Mouse (Mus musculus): Measurements from ENCODE around the gene Ruvbl2. TPM values are rescaled to one million over a fixed set of nuclear protein-coding genes. Genes with fewer than 3 reads are reported as not detected.

Gene Ruvbl2
- 0.76 TPM for polyA plus RNA-seq (2014; fragmentation: Illumina TruSeq; extraction: RNeasy Lipid Tissue Mini Kit (QIAGEN cat#74804); ENCODE audit: low read depth, low replicate concordance)

DNA sequence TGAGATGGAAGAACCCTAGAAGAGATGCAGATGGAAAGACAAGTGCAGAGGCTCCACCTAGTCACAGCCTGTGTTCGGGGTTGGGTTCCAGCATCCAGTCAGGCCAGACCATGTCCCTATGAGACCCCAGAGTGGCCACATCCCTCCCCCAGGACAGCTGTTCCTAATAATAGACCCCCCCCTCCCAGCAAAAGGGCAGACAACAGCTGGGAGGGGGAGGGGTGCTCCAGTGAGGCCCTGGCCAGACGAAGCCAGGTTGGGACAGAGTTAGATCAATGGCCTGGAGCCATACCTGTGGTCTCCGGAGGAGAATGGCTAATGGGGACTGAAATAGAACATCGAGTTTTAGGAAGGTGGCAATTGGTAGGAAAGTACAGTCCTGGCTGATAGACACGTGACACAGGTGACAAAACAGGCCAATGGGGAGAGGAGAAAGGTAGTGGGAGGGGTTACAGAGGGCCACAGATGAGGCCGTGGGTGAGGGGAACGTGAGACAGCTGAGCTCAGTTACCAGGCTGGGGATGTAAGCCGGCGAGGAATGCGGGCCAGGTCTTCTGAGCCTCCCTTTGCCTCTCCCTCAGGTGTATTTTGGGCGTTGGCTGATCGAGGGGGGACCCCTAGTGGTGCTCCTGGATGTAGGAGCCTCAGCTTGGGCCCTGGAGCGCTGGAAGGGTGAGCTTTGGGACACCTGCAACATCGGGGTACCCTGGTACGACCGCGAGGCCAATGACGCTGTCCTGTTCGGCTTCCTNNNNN, at the start of gene Ruvbl2:
Gene Ruvbl2 (minus strand): TSS at position 576 of the 756 bp plus-strand sequence.

DNA sequence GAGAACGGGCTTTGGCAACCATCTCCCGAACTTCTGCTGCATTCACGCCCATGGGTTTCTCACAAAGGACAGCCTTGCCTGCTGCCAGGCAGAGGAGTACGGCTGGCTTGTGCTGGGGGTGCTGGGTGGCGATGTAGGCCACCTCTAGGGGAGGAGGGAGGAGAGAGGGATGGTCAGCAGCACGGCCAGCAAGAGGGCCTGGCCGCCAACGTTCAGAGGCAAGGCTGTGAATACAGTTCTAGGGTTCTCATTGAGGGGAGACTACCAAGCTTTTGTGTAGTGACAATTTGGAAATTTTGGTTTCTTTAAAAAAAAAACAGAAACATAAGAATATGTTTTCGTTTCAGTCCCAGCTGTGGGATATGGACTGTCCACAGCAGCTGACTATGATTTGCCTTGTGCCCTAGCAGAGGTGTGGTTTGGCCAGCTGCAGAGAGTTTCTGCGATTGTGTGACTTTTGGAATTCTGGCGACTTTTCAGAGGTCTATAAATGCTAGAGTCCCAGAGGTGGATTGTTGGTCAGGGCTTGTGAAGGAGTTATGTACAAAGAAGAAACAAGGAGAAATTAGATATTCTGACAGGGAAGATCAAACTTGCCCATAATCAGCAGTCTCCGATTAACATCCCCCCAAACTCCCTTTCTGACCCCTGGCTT, 49.0 kb upstream of the Ruvbl2 start, which contains the start of gene Gm45808:
Gene Gm45808 (minus strand): TSS at position 51 of the 655 bp plus-strand sequence.

DNA sequence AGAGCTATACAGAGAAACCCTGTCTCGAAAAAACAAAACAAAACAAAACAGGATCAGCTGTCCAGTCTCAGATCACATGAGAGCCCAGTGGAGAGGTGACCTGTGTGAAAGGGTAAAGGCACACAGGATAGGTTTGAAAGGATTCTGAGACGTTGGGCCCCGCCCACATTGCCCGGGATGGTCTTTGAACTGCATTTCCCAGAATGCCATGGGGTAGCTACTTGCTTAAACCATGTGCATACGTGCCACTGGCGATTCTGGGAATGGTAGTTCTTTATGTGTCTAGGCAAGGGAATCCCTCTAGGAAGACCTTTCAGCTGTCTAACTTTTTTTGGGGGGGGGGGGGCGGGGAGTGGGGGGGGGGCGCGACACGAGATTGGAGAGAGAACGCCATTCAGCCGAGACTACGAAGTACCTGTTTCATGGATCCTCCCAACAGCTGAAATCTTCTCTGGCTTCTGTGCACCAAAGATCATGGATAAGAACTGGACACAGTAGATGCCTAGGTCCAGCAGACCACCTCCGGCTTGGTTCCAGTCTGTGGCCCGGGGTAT, 43.6 kb upstream of the Ruvbl2 start, which contains the start of gene Tulp2:
Gene Tulp2 (plus strand): TSS at position 504 of the 554 bp plus-strand sequence.

DNA sequence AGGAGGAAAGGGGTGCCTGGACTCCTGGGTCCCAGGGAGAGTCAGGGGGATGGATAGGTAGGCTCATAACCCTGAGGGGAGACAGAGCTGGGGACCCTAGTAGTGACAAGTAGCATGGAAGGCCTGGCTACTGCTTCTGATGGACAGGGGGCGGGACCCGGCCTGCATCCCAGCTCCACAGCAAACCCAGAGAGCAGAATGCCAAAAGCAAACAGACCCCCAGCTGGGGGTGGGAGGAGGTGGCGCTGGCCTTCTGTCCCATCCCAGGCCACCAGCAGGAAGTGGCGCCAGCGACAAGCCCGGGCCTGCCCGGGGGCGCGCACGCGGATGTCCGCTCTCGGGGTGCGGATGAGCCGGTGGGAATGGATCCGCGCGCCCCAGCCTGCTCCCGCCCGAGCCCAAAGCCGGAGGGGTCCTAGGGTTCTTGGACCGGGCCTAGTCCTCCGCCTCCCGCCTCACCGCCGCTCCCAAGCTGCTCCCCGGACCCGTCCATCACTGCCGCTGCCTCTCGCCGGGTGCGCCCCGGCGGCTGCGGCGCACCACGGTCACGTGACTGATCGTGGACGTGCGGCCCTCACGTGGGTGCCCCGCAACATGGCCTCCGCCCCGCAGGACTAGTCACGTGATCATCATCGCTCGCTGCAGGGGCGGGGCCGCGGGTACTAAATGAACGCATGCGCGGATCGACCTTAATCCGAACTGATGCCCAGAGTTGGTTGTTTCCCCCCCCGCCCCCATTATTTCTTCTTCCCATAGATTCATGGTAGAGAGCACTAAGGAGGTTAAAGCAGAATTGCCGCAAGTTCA, 28.6 kb upstream of the Ruvbl2 start, which contains the start of gene Bax:
Gene Bax (minus strand): TSS at position 616 of the 807 bp plus-strand sequence.

DNA sequence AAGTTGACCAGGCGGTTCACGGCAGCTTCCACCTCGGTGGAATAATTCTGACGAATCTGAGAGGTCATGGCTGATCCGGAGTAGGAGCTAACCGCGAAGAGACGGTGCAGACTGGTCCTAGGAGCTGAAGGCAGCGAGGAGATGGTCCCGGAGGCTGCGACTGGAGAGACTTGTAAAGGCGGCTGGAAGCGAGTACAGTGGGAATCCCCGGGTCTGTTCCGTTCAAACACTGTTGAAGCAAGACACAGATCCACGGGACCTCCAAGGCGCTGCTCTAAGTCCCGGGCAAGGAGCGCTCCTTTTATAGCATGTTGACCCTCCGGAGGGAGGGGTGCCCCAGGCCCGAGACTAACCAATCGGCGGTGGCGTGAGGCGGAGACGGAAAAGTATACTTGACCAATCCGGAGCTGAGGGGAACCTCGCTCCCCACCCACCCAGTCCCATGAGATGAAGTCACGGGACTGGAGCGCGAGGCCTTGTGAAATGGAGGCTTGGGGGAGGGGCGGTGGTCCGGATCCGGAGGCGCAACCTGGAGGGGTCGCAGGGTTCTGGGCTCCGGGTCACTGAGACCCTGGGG, 21.8 kb upstream of the Ruvbl2 start, which contains the start of gene Ftl1:
Gene Ftl1 (minus strand): TSS at position 321 of the 577 bp plus-strand sequence.

DNA sequence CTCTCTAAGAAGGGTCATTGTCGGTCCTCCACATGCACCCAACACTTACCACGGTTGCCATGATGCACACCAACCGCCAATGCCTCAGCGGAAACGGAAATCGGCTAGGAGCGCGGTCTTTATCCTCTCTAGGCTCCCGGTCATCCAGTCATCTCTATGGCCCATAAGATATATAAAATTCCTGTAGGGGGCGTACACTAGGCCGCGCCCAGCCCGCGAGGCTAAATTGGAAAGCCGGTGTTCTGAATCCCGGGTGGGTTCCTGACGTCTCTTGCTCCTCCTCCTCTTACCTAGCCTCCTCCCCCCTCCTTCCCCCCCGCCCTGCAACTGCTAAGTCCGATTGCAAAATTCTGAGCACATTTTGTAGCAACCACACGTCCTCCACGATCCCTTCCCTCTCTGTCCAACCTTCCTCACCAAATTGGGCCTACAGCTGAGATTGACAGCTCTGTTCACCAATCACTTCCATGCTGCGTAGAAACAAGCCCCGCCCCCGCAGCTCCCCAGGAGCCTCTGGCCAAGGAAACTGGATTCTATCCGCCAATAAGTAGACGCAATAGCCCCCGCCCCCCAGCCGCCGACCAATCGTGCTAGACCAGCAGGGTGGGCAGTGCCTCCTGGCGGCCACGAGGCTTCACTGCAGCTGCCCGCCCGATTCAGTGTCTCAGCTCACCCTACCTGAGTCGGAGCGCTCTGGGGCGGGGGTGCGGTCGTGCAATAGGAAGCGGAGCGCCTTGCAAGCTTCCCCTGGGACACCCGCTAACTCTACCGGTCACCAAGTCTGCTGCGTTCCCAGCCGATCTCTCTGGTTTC, 3.5 kb downstream of the Ruvbl2 start, which contains the start of gene Gys1:
Gene Gys1 (plus strand): TSS at position 642 of the 813 bp plus-strand sequence.

DNA sequence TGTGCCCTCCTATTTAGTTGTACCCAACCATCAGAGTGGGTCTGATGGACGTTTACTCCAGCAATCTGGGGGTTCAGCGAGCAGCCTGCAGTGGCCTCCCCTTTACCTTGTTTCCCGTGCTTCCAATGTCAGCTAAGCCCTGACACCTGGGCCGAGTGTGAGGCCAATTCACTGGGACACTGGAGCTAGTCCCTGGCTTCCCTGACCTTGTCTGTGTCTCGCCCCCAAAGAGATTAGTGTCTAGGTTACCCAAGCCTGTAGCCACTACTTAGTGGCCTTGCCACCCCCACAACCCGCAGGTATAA, 17.3 kb downstream of the Ruvbl2 start, which contains the start of gene Lhb:
Gene Lhb (plus strand): TSS at position 206 of the 305 bp plus-strand sequence.

DNA sequence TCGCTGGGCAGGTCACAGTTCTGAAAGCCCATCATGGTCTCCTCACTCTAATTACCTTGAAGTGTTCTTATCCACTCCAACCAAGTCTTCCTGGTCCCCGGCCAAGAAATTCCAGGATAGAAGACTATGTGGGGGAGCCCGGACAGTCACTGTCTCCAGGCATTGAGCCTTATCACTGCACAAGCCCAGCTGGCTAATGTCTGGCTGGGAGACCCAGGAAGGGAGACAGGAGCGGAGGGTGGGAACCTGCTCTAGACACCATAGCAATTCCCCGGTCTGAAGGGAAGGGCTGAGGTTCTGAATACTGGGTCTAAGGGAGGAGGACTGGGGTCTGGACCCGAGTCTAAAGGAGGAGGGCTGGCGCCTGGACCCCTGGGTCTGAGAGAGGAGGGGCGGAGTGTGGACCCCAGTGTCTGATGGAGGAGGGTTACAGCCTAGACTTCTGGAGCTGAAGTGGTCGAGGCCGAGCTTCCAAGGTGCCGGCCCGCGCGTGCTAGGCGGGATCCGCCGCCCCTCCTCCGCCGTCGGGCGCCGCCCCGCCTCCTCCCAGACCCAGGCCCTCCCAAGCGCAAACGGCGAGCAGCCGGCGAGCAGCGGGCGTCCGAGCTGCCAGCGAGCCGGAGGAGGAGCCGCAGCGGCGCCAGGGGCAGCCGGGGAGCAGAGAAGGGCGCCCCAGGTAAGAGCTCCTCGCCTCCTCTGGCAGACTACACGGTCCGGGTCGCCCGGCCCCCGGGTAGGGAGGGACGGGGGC, 24.6 kb downstream of the Ruvbl2 start, which contains the start of gene Ntf5:
Gene Ntf5 (plus strand): TSS at position 583 of the 751 bp plus-strand sequence.

DNA sequence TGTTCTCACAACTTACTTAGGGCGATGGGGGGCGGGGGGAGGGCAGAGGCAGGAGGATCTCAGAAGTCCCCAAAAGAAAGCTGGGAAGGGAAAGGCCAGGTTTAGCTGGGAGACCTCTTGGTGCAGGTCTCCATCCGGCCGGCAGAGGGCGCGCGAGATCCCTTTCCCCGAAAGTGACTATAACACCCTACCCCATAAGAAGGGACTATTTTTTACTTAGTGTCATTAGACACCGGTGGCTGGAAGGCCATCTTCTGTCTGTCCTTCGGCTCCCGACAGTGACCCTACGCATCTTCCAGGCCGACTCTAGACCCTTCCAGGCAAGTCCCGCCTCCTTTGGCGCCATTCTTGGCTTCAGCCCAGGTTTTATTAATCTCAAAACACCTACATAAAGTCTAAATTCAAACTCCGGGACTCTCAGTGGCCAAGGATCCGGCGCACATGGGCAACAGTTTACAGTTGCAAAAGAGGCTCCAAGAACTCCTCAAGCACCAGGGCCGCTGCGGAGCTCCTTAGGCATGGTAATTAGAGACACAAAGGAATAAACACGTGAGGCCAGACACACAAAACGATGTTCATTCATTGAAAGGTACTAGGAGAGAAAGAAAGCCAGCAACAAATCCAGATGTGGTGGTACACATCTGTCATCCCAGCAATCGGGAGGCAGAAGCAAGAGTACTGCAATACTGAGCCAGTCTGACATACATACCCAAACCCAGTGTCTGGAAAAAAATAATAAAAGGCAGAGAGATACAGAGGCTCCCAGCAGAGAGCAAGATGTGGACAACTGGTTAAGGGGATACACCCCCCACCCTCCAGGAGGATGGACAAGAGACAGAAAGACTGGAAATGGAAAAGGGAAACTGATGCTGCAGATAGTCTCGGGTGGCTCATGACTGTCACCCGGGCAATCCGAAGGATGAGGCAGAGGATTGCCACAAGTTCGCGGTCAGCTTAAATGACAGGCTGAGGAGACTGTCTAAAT, 32.5 kb downstream of the Ruvbl2 start, which contains the start of gene Kcna7:
Gene Kcna7 (plus strand): TSS at position 563 of the 985 bp plus-strand sequence.

DNA sequence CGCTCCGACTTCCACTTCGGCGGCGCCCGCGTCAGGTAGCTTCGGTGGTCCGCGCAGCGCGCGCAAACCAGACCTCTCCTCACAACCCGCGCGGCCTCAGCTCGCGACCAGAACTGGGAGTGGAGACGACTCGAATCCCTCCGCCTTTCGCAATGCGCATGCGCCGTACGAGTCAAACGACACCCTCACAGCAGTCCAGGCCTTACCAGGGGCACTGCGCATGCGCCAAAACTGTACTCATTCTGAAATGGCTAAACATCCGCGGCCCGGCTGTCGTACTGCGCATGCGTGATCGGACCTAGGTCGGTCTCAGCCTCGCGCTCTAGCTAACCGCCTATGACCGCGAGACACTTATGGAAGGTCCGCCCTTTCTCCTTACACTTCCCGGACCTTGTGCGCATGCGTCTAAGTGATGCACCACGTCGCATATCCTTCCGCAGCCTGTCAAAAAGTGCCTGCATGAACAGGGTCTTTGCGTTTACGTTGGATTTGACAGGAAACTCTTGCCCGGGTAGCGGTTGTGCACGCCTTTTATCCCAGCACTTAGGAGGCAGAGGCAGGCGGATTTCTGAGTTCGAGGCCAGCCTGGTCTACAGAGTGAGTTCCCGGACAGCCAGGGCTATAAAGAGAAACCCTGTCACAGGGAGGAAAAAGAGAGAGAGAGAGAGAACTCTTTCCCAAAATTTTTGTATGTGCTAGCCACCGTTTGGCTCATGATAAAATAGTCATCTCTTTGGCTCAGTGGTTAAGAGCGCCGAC, 42.1 kb downstream of the Ruvbl2 start, which contains the start of gene Snrnp70:
Gene Snrnp70 (minus strand): TSS at position 165 of the 759 bp plus-strand sequence.

Other genes with a start within 250 kb of the Ruvbl2 start
- gene Ccdc155, start 233.2 kb downstream of the Ruvbl2 start, polyA plus RNA-seq (2014; fragmentation: Illumina TruSeq; extraction: RNeasy Lipid Tissue Mini Kit (QIAGEN cat#74804); ENCODE audit: low read depth, low replicate concordance), result not detected
- not detected for gene Dkkl1, start 225.9 kb downstream of the Ruvbl2 start, polyA plus RNA-seq (2014; fragmentation: Illumina TruSeq; extraction: RNeasy Lipid Tissue Mini Kit (QIAGEN cat#74804); ENCODE audit: low read depth, low replicate concordance)
- 2.2 TPM for gene Tead2, start 222.3 kb downstream of the Ruvbl2 start, polyA plus RNA-seq (2014; fragmentation: Illumina TruSeq; extraction: RNeasy Lipid Tissue Mini Kit (QIAGEN cat#74804); ENCODE audit: low read depth, low replicate concordance)
- 0.52 TPM for gene Cd37, start 199.0 kb downstream of the Ruvbl2 start, polyA plus RNA-seq (2014; fragmentation: Illumina TruSeq; extraction: RNeasy Lipid Tissue Mini Kit (QIAGEN cat#74804); ENCODE audit: low read depth, low replicate concordance)
- gene Slc6a16, start 197.0 kb downstream of the Ruvbl2 start, polyA plus RNA-seq (2014; fragmentation: Illumina TruSeq; extraction: RNeasy Lipid Tissue Mini Kit (QIAGEN cat#74804); ENCODE audit: low read depth, low replicate concordance), result not detected
- gene Slc6a21, start 160.6 kb downstream of the Ruvbl2 start, polyA plus RNA-seq (2014; fragmentation: Illumina TruSeq; extraction: RNeasy Lipid Tissue Mini Kit (QIAGEN cat#74804); ENCODE audit: low read depth, low replicate concordance), result not detected
- gene Trpm4, start 104.3 kb downstream of the Ruvbl2 start, polyA plus RNA-seq (2014; fragmentation: Illumina TruSeq; extraction: RNeasy Lipid Tissue Mini Kit (QIAGEN cat#74804); ENCODE audit: low read depth, low replicate concordance), result 0.29 TPM
- gene Hrc, start 102.8 kb downstream of the Ruvbl2 start, polyA plus RNA-seq (2014; fragmentation: Illumina TruSeq; extraction: RNeasy Lipid Tissue Mini Kit (QIAGEN cat#74804); ENCODE audit: low read depth, low replicate concordance), result 0.87 TPM
- not detected for gene Ppfia3, start 71.1 kb downstream of the Ruvbl2 start, polyA plus RNA-seq (2014; fragmentation: Illumina TruSeq; extraction: RNeasy Lipid Tissue Mini Kit (QIAGEN cat#74804); ENCODE audit: low read depth, low replicate concordance)
- gene Lin7b, start 67.5 kb downstream of the Ruvbl2 start, polyA plus RNA-seq (2014; fragmentation: Illumina TruSeq; extraction: RNeasy Lipid Tissue Mini Kit (QIAGEN cat#74804); ENCODE audit: low read depth, low replicate concordance), result not detected
- 77.1 TPM for gene Snrnp70, start 42.4 kb downstream of the Ruvbl2 start, polyA plus RNA-seq (2014; fragmentation: Illumina TruSeq; extraction: RNeasy Lipid Tissue Mini Kit (QIAGEN cat#74804); ENCODE audit: low read depth, low replicate concordance)
- not detected for gene Kcna7, start 32.4 kb downstream of the Ruvbl2 start, polyA plus RNA-seq (2014; fragmentation: Illumina TruSeq; extraction: RNeasy Lipid Tissue Mini Kit (QIAGEN cat#74804); ENCODE audit: low read depth, low replicate concordance)
- not detected for gene Ntf5, start 24.4 kb downstream of the Ruvbl2 start, polyA plus RNA-seq (2014; fragmentation: Illumina TruSeq; extraction: RNeasy Lipid Tissue Mini Kit (QIAGEN cat#74804); ENCODE audit: low read depth, low replicate concordance)
- not detected for gene Lhb, start 17.3 kb downstream of the Ruvbl2 start, polyA plus RNA-seq (2014; fragmentation: Illumina TruSeq; extraction: RNeasy Lipid Tissue Mini Kit (QIAGEN cat#74804); ENCODE audit: low read depth, low replicate concordance)
- gene Gys1, start 3.3 kb downstream of the Ruvbl2 start, polyA plus RNA-seq (2014; fragmentation: Illumina TruSeq; extraction: RNeasy Lipid Tissue Mini Kit (QIAGEN cat#74804); ENCODE audit: low read depth, low replicate concordance), result 5.4 TPM
- gene Ftl1, start 21.8 kb upstream of the Ruvbl2 start, polyA plus RNA-seq (2014; fragmentation: Illumina TruSeq; extraction: RNeasy Lipid Tissue Mini Kit (QIAGEN cat#74804); ENCODE audit: low read depth, low replicate concordance), result 6.7 TPM
- gene Bax, start 28.8 kb upstream of the Ruvbl2 start, polyA plus RNA-seq (2014; fragmentation: Illumina TruSeq; extraction: RNeasy Lipid Tissue Mini Kit (QIAGEN cat#74804); ENCODE audit: low read depth, low replicate concordance), result 1.1 TPM
- gene Tulp2, start 43.8 kb upstream of the Ruvbl2 start, polyA plus RNA-seq (2014; fragmentation: Illumina TruSeq; extraction: RNeasy Lipid Tissue Mini Kit (QIAGEN cat#74804); ENCODE audit: low read depth, low replicate concordance), result not detected
- not detected for gene Gm45808, start 48.7 kb upstream of the Ruvbl2 start, polyA plus RNA-seq (2014; fragmentation: Illumina TruSeq; extraction: RNeasy Lipid Tissue Mini Kit (QIAGEN cat#74804); ENCODE audit: low read depth, low replicate concordance)
- 122 TPM for gene Dhdh, start 50.7 kb upstream of the Ruvbl2 start, polyA plus RNA-seq (2014; fragmentation: Illumina TruSeq; extraction: RNeasy Lipid Tissue Mini Kit (QIAGEN cat#74804); ENCODE audit: low read depth, low replicate concordance)
- gene Nucb1, start 72.3 kb upstream of the Ruvbl2 start, polyA plus RNA-seq (2014; fragmentation: Illumina TruSeq; extraction: RNeasy Lipid Tissue Mini Kit (QIAGEN cat#74804); ENCODE audit: low read depth, low replicate concordance), result 68.5 TPM
- 3.1 TPM for gene Ppp1r15a, start 88.2 kb upstream of the Ruvbl2 start, polyA plus RNA-seq (2014; fragmentation: Illumina TruSeq; extraction: RNeasy Lipid Tissue Mini Kit (QIAGEN cat#74804); ENCODE audit: low read depth, low replicate concordance)
- gene Plekha4, start 88.2 kb upstream of the Ruvbl2 start, polyA plus RNA-seq (2014; fragmentation: Illumina TruSeq; extraction: RNeasy Lipid Tissue Mini Kit (QIAGEN cat#74804); ENCODE audit: low read depth, low replicate concordance), result 1.2 TPM
- not detected for gene Hsd17b14, start 116.8 kb upstream of the Ruvbl2 start, polyA plus RNA-seq (2014; fragmentation: Illumina TruSeq; extraction: RNeasy Lipid Tissue Mini Kit (QIAGEN cat#74804); ENCODE audit: low read depth, low replicate concordance)
- gene Bcat2, start 132.1 kb upstream of the Ruvbl2 start, polyA plus RNA-seq (2014; fragmentation: Illumina TruSeq; extraction: RNeasy Lipid Tissue Mini Kit (QIAGEN cat#74804); ENCODE audit: low read depth, low replicate concordance), result 8.7 TPM
- not detected for gene Fgf21, start 177.4 kb upstream of the Ruvbl2 start, polyA plus RNA-seq (2014; fragmentation: Illumina TruSeq; extraction: RNeasy Lipid Tissue Mini Kit (QIAGEN cat#74804); ENCODE audit: low read depth, low replicate concordance)
- gene Fut1, start 179.2 kb upstream of the Ruvbl2 start, polyA plus RNA-seq (2014; fragmentation: Illumina TruSeq; extraction: RNeasy Lipid Tissue Mini Kit (QIAGEN cat#74804); ENCODE audit: low read depth, low replicate concordance), result not detected
- not detected for gene Izumo1, start 183.7 kb upstream of the Ruvbl2 start, polyA plus RNA-seq (2014; fragmentation: Illumina TruSeq; extraction: RNeasy Lipid Tissue Mini Kit (QIAGEN cat#74804); ENCODE audit: low read depth, low replicate concordance)
- gene Rasip1, start 189.4 kb upstream of the Ruvbl2 start, polyA plus RNA-seq (2014; fragmentation: Illumina TruSeq; extraction: RNeasy Lipid Tissue Mini Kit (QIAGEN cat#74804); ENCODE audit: low read depth, low replicate concordance), result 0.23 TPM
- gene Mamstr, start 201.9 kb upstream of the Ruvbl2 start, polyA plus RNA-seq (2014; fragmentation: Illumina TruSeq; extraction: RNeasy Lipid Tissue Mini Kit (QIAGEN cat#74804); ENCODE audit: low read depth, low replicate concordance), result 0.17 TPM
- not detected for gene Fut2, start 228.3 kb upstream of the Ruvbl2 start, polyA plus RNA-seq (2014; fragmentation: Illumina TruSeq; extraction: RNeasy Lipid Tissue Mini Kit (QIAGEN cat#74804); ENCODE audit: low read depth, low replicate concordance)
- not detected for gene Ntn5, start 245.9 kb upstream of the Ruvbl2 start, polyA plus RNA-seq (2014; fragmentation: Illumina TruSeq; extraction: RNeasy Lipid Tissue Mini Kit (QIAGEN cat#74804); ENCODE audit: low read depth, low replicate concordance)

All from adrenal gland, adult 10 weeks (tissue).